Mouse (Mus musculus): Measurements from ENCODE around the gene Bcas3. TPM values are rescaled to one million over a fixed set of nuclear protein-coding genes. Genes with fewer than 3 reads are reported as not detected.

Bcas3 gene
- polyA plus RNA-seq, 1 experiment from 2014 or later = 13.6 TPM

DNA sequence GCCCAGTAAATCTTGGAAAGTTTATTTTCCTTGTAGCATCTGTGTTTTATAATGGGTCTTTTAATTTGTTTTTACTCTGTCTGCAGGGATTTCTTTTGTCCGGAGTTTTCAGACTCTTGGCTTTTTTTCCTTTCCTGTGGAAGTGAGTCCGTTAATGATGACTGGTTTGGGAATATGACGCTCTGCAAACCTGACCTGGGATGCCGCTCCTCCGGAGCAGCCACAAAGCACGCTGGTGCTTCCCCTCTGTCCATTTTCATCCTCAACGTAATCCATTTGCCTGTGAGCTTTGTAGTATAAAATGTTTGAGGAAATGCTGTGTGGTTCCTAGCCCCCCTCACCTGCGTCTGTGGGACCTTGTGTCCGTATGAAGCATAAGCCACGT lies 172.5 kb downstream of the Bcas3 start:
- no peak overlapping the region for H3K9ac ChIP-seq (replicated peaks)
- H3K4me3 ChIP-seq (ENCODE audit: low read depth, low read length) = no peak overlapping the region
- 0 out of 2 replicates have a peak, but pooled peaks cover 4% of the 10 kb centered on the region for H3K27me3 ChIP-seq (ENCODE audit: insufficient read depth, low read length)
- peaks cover 8% of the 10 kb centered on the region; the same call in 1 of the 2 replicates for H3K4me1 ChIP-seq (ENCODE audit: insufficient read depth)
- no peaks in the 10 kb centered on the region for H3K36me3 ChIP-seq (replicated peaks; ENCODE audit: insufficient read depth, low read length)
- ATAC-seq (no peak), DNase-seq (no peak)
- peak overlapping the region; percentile 58 for H3K27ac ChIP-seq (ENCODE audit: low read depth)
- H3K9me3 ChIP-seq (ENCODE audit: low read length) = no peaks in the 10 kb centered on the region
- TF ChIP-seq CTCF (IDR thresholded peaks at IDR 0.05; ENCODE audit: low read depth) (no peak), EP300 (IDR thresholded peaks at IDR 0.05; ENCODE audit: low read depth) (no peak)
- H3K4me2 ChIP-seq (ENCODE audit: low read depth, low read length) = peak overlapping the region; percentile 47
- WGBS (ENCODE audit: insufficient replicate concordance) = 39% methylated on average over 10 of the region's 10 CpGs

DNA sequence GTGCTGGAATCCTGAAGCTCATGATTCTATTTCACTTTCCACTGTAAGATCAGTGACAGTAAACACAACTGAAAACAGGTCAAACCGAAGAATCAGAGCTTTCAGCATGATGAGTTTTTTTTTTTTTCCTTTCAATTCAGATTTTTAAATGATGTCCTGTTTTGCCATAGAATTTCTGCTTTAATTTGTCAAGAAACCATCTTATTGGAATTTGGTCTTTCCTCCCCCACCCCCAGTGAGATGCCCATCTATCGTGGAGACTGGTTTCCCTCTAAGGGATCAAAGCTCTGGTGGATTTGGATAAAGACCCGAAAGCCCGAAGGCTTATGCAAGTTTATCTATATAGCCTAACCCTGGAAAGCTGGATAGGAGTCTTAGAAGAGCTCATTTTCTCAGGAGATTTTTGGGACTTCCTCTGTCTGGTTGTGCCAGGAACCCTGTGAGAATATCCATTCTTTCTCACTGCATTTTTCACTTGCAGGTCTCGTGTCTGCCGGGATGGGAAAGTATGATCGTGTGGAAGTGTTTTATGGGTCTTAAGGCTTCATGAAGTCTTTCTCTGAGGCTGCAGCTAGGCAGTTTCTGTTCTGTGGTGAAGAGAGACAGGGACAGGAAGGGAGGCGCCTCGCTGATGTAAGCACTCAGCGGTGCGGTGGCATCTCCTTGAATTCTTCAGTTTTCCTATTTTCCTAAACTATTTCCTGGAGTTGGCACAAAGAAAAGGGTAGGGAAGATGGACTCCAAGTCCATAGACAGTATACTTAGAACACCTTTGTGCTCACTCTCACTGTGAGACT lies 173.2 kb downstream of the Bcas3 start:
- Histone ChIP-seq H3K27me3 (ENCODE audit: insufficient read depth, low read length) (0 out of 2 replicates have a peak, but pooled peaks cover 4% of the 10 kb centered on the region), H3K36me3 (replicated peaks; ENCODE audit: insufficient read depth, low read length) (no peaks in the 10 kb centered on the region), H3K9me3 (ENCODE audit: low read length) (no peaks in the 10 kb centered on the region), H3K9ac (replicated peaks) (no peak overlapping the region), H3K4me2 (ENCODE audit: low read depth, low read length) (peak overlapping the region; percentile 47; the same call in 1 of the 2 replicates), H3K4me3 (ENCODE audit: low read depth, low read length) (no peak overlapping the region), H3K27ac (ENCODE audit: low read depth) (peak overlapping the region; percentile 58), H3K4me1 (ENCODE audit: insufficient read depth) (peaks cover 8% of the 10 kb centered on the region; the same call in 1 of the 2 replicates)
- DNase-seq (no peak), ATAC-seq (no peak)
- WGBS (ENCODE audit: insufficient replicate concordance) = 34% methylated on average over 11 of the region's 11 CpGs
- TF ChIP-seq CTCF (IDR thresholded peaks at IDR 0.05; ENCODE audit: low read depth) (no peak), EP300 (IDR thresholded peaks at IDR 0.05; ENCODE audit: low read depth) (no peak)

DNA sequence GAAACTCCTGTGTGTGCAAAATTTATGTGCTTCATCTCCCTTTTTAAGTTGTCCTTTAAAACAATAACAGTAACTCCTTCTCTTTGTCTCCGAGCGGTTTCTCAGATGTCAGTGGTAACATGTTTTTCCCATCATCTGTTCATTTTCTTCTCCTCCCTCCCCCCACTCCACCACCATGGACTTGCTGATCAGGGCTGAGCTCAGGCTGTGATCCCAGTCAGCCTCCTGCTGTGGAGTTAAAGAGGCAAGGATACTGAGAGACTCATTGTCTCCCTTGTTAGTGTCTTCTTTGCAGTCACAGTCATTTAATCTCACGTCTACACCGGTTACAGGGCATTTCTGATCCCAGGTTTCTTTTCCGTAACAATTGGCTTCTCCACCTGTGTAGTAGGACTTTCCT lies 174.3 kb downstream of the Bcas3 start:
- no peak overlapping the region for H3K27ac ChIP-seq (ENCODE audit: low read depth)
- no peaks in the 10 kb centered on the region for H3K36me3 ChIP-seq (replicated peaks; ENCODE audit: insufficient read depth, low read length)
- 0 out of 2 replicates have a peak, but pooled peaks cover 4% of the 10 kb centered on the region for H3K27me3 ChIP-seq (ENCODE audit: insufficient read depth, low read length)
- no peak overlapping the region for H3K4me3 ChIP-seq (ENCODE audit: low read depth, low read length)
- no peak overlapping the region for H3K4me2 ChIP-seq (ENCODE audit: low read depth, low read length)
- TF ChIP-seq CTCF (IDR thresholded peaks at IDR 0.05; ENCODE audit: low read depth) (no peak), EP300 (IDR thresholded peaks at IDR 0.05; ENCODE audit: low read depth) (no peak)
- no peak for ATAC-seq
- H3K9me3 ChIP-seq (ENCODE audit: low read length) = no peaks in the 10 kb centered on the region
- no peak for DNase-seq
- peaks cover 8% of the 10 kb centered on the region for H3K4me1 ChIP-seq (ENCODE audit: insufficient read depth)
- WGBS (ENCODE audit: insufficient replicate concordance) = 78% methylated on average over 5 of the region's 5 CpGs
- H3K9ac ChIP-seq (replicated peaks) = no peak overlapping the region

- Histone ChIP-seq H3K4me1 (ENCODE audit: insufficient read depth) (peaks cover 4% of the 10 kb centered on the region), H3K9ac (replicated peaks) (no peak overlapping the region), H3K4me3 (ENCODE audit: low read depth, low read length) (no peak overlapping the region), H3K4me2 (ENCODE audit: low read depth, low read length) (no peak overlapping the region), H3K9me3 (ENCODE audit: low read length) (no peaks in the 10 kb centered on the region), H3K36me3 (replicated peaks; ENCODE audit: insufficient read depth, low read length) (no peaks in the 10 kb centered on the region), H3K27ac (ENCODE audit: low read depth) (no peak overlapping the region), H3K27me3 (ENCODE audit: insufficient read depth, low read length) (no peaks in the 10 kb centered on the region)
- 37% methylated on average over 5 of the region's 5 CpGs for WGBS (ENCODE audit: insufficient replicate concordance)
- DNase-seq (peak; percentile 53), ATAC-seq (peak; percentile 94)
- TF ChIP-seq EP300 (IDR thresholded peaks at IDR 0.05; ENCODE audit: low read depth) (no peak), CTCF (IDR thresholded peaks at IDR 0.05; ENCODE audit: low read depth) (no peak)
These were observed 176.7 kb downstream of the Bcas3 start for GRCm38 (mm10) chr11:85529531-85530285.

- Histone ChIP-seq H3K27me3 (ENCODE audit: insufficient read depth, low read length) (no peaks in the 10 kb centered on the region), H3K9ac (replicated peaks) (no peak overlapping the region), H3K4me1 (ENCODE audit: insufficient read depth) (no peaks in the 10 kb centered on the region), H3K9me3 (ENCODE audit: low read length) (no peaks in the 10 kb centered on the region), H3K4me2 (ENCODE audit: low read depth, low read length) (no peak overlapping the region), H3K36me3 (replicated peaks; ENCODE audit: insufficient read depth, low read length) (no peaks in the 10 kb centered on the region), H3K27ac (ENCODE audit: low read depth) (no peak overlapping the region), H3K4me3 (ENCODE audit: low read depth, low read length) (no peak overlapping the region)
- no peak for ATAC-seq
- no peak for DNase-seq
- 81% methylated on average over 4 of the region's 4 CpGs for WGBS (ENCODE audit: insufficient replicate concordance)
- TF ChIP-seq EP300 (IDR thresholded peaks at IDR 0.05; ENCODE audit: low read depth) (no peak), CTCF (IDR thresholded peaks at IDR 0.05; ENCODE audit: low read depth) (no peak)
These were observed 188.0 kb downstream of the Bcas3 start for GRCm38 (mm10) chr11:85540989-85541388.

GRCm38 (mm10) chr11:85543311-85543710 lies 190.3 kb downstream of the Bcas3 start:
- H3K9ac ChIP-seq (replicated peaks) = no peak overlapping the region
- no peaks in the 10 kb centered on the region for H3K4me1 ChIP-seq (ENCODE audit: insufficient read depth)
- H3K27me3 ChIP-seq (ENCODE audit: insufficient read depth, low read length) = no peaks in the 10 kb centered on the region
- H3K4me3 ChIP-seq (ENCODE audit: low read depth, low read length) = no peak overlapping the region
- 74% methylated on average over 4 of the region's 4 CpGs for WGBS (ENCODE audit: insufficient replicate concordance)
- H3K9me3 ChIP-seq (ENCODE audit: low read length) = no peaks in the 10 kb centered on the region
- no peak for ATAC-seq
- TF ChIP-seq EP300 (IDR thresholded peaks at IDR 0.05; ENCODE audit: low read depth) (no peak), CTCF (IDR thresholded peaks at IDR 0.05; ENCODE audit: low read depth) (no peak)
- DNase-seq = no peak
- no peaks in the 10 kb centered on the region for H3K36me3 ChIP-seq (replicated peaks; ENCODE audit: insufficient read depth, low read length)
- no peak overlapping the region for H3K4me2 ChIP-seq (ENCODE audit: low read depth, low read length)
- H3K27ac ChIP-seq (ENCODE audit: low read depth) = no peak overlapping the region
